ENCODE assay signal across 20 mouse cellular contexts in genomic region chr8:11530155-11530770, GRCm38 (mm10). TPM values are rescaled to one million over a fixed set of nuclear protein-coding genes. Genes with fewer than 3 reads are reported as not detected.
DNase-seq lines count a peak whose midpoint lies in the region; ATAC-seq and TF ChIP-seq lines count a peak whose summit lies in the region.
"Had no signal": no experiment of that assay in that cellular context is flagged by ENCODE, and none has a peak within 500 bp of the region (broad histone marks: within the 10 kb centered on the region; RNA-seq: fewer than 3 reads in every experiment).

No protein-coding gene starts in this region.

- no peaks in the 10 kb centered on the region for H3K9me3 ChIP-seq in midbrain, embryonic 15.5 days
- H3K9me3 ChIP-seq: forebrain, embryonic 15.5 days; limb, embryonic 12.5 days; stomach, embryonic 15.5 days had no signal

- ATAC-seq in midbrain, embryonic 15.5 days (replicated peaks), result no peak
- ATAC-seq: forebrain, embryonic 15.5 days; hindbrain, embryonic 16.5 days; midbrain, embryonic 16.5 days had no signal

- H3K4me3 ChIP-seq in thymus, adult 2 months (ENCODE audit: control insufficient read depth, insufficient read depth, low read length), result no peak overlapping the region
- no peak overlapping the region for H3K4me3 ChIP-seq in midbrain, embryonic 15.5 days
- H3K4me3 ChIP-seq: erythroblast, embryonic 14.5 days; forebrain, embryonic 15.5 days; layer of hippocampus, adult 2 months; limb, embryonic 12.5 days; stomach, embryonic 15.5 days had no signal

- peaks cover 16% of the 10 kb centered on the region for H3K36me3 ChIP-seq in thymus, adult 2 months (ENCODE audit: control insufficient read depth, insufficient read depth, low read length)
- H3K36me3 ChIP-seq in midbrain, embryonic 15.5 days (replicated peaks), result no peaks in the 10 kb centered on the region; the same call in 1 of the 2 replicates

- TF ChIP-seq POLR2A in thymus, adult 2 months (IDR thresholded peaks at IDR 0.05; ENCODE audit: control insufficient read depth, extremely low read depth, insufficient read depth, low read length, poor library complexity), result 0 out of 2 replicates have a peak, but pooled peaks have one; percentile 2

- H3K4me1 ChIP-seq in thymus, adult 2 months (replicated peaks; ENCODE audit: control insufficient read depth, insufficient read depth, low read length), result no peaks in the 10 kb centered on the region
- H3K4me1 ChIP-seq in midbrain, embryonic 15.5 days, result peaks cover 6% of the 10 kb centered on the region; the same call in 1 of the 2 replicates
- H3K4me1 ChIP-seq: limb, embryonic 12.5 days; stomach, embryonic 15.5 days had no signal

- 94% methylated on average over 18 of the region's 18 CpGs for WGBS in thymus, adult 2 months
- 79% methylated on average over 18 of the region's 18 CpGs for WGBS in midbrain, embryonic 15.5 days

- H3K27me3 ChIP-seq in thymus, adult 2 months (ENCODE audit: control insufficient read depth, insufficient read depth, low read length), result no peaks in the 10 kb centered on the region
- H3K27me3 ChIP-seq in midbrain, embryonic 15.5 days (replicated peaks), result no peaks in the 10 kb centered on the region
- H3K27me3 ChIP-seq: forebrain, embryonic 15.5 days; limb, embryonic 12.5 days; stomach, embryonic 15.5 days had no signal

- H3K4me2 ChIP-seq in midbrain, embryonic 15.5 days, result no peak overlapping the region
- H3K4me2 ChIP-seq: forebrain, embryonic 15.5 days; heart, embryonic 11.5 days; limb, embryonic 12.5 days; lung, embryonic 14.5 days; stomach, embryonic 15.5 days had no signal

- H3K9ac ChIP-seq in midbrain, embryonic 15.5 days, result no peak overlapping the region
- H3K9ac ChIP-seq: forebrain, embryonic 15.5 days; limb, embryonic 12.5 days; lung, embryonic 14.5 days; stomach, embryonic 15.5 days had no signal

- no peak overlapping the region for H3K27ac ChIP-seq in thymus, adult 2 months (ENCODE audit: control insufficient read depth, insufficient read depth, low read length)
- H3K27ac ChIP-seq in midbrain, embryonic 15.5 days, result no peak overlapping the region
- H3K27ac ChIP-seq: forebrain, embryonic 15.5 days; layer of hippocampus, adult 2 months; limb, embryonic 12.5 days; stomach, embryonic 15.5 days had no signal

- no peak for TF ChIP-seq CTCF in thymus, adult 2 months (IDR thresholded peaks at IDR 0.05; ENCODE audit: borderline replicate concordance, control insufficient read depth, extremely low read depth, insufficient read depth, low read length, poor library complexity)

- peak; percentile 43 for DNase-seq in adrenal gland, adult 2 months
- no peak for DNase-seq in adrenal gland, adult 8-10 months
- peak; percentile 19 to 55 for DNase-seq in kidney, postnatal 36 days
- DNase-seq in kidney, postnatal 4 days, result no peak
- DNase-seq in thymus, adult 2 months, result no peak
- no peak for DNase-seq in thymus, adult 18-20 months
- no peak for DNase-seq in cerebellum, adult 8-10 months
- DNase-seq: cerebellum, postnatal 14 days; lung, embryonic 14.5 days; retina, postnatal 1 day; spleen, adult 18-20 months had no signal

RNA-seq across cellular contexts. Expression of gene Cars2, which starts 20.3 kb away (rescaled TPM):
- 10 to 100 TPM; 48.0 to 58.2 TPM for total RNA-seq in adrenal gland, adult 2 months (2021)
- 82.1 and 91.7 TPM in 2 replicates for polyA plus RNA-seq in adrenal gland, adult 2 months (2012; rRNA removed)
- 10 to 100 TPM; 35.8 to 54.6 (median 38.9) TPM for total RNA-seq in adrenal gland, adult 8-10 months (2022)
- 84.8 and 90.5 TPM in 2 replicates for polyA plus RNA-seq in thymus, adult 2 months (2012; rRNA removed)
- 21.7 and 23.5 TPM in 2 replicates for polyA plus RNA-seq in midbrain, embryonic 15.5 days (2015; fragmentation: Nextera tagmentation; extraction: Ambion mirVana)

RNA-seq across cellular contexts. Expression of gene Ing1, which starts 25.1 kb away (rescaled TPM):
- 10 to 100 TPM; 36.2 to 40.3 TPM for total RNA-seq in adrenal gland, adult 2 months (2021)
- polyA plus RNA-seq in adrenal gland, adult 2 months (2012; rRNA removed), result 8.8 and 9.8 TPM in 2 replicates
- total RNA-seq in adrenal gland, adult 8-10 months (2022), result 10 to 100 TPM; 34.0 to 42.5 (median 36.9) TPM
- 46.3 and 47.2 TPM in 2 replicates for polyA plus RNA-seq in thymus, adult 2 months (2012; rRNA removed)
- 47.9 and 50.5 TPM in 2 replicates for polyA plus RNA-seq in midbrain, embryonic 15.5 days (2015; fragmentation: Nextera tagmentation; extraction: Ambion mirVana)

RNA-seq across cellular contexts. Expression of gene Naxd, which starts 33.0 kb away (rescaled TPM):
- 10 to 100 TPM; 67.2 to 75.3 TPM for total RNA-seq in adrenal gland, adult 2 months (2021)
- 103 and 114 TPM in 2 replicates for polyA plus RNA-seq in adrenal gland, adult 2 months (2012; rRNA removed)
- total RNA-seq in adrenal gland, adult 8-10 months (2022), result 10 to 100 TPM; 73.9 to 84.5 (median 77.5) TPM
- 162 and 168 TPM in 2 replicates for polyA plus RNA-seq in thymus, adult 2 months (2012; rRNA removed)
- polyA plus RNA-seq in midbrain, embryonic 15.5 days (2015; fragmentation: Nextera tagmentation; extraction: Ambion mirVana), result 140 and 153 TPM in 2 replicates

RNA-seq across cellular contexts. Expression of gene Rab20, which starts 51.8 kb away (rescaled TPM):
- 1 to 10 TPM; 7.9 to 9.6 TPM for total RNA-seq in adrenal gland, adult 2 months (2021)
- polyA plus RNA-seq in adrenal gland, adult 2 months (2012; rRNA removed), result 16.6 and 19.6 TPM in 2 replicates
- total RNA-seq in adrenal gland, adult 8-10 months (2022), result 10 to 100 TPM in 2 of 4 experiments, 1 to 10 TPM in 2; 9.2 to 14.0 (median 10.8) TPM
- polyA plus RNA-seq in thymus, adult 2 months (2012; rRNA removed), result 9.6 and 15.0 TPM in 2 replicates
- 0.71 and 1.3 TPM in 2 replicates for polyA plus RNA-seq in midbrain, embryonic 15.5 days (2015; fragmentation: Nextera tagmentation; extraction: Ambion mirVana)
- total RNA-seq: layer of hippocampus, adult 2 months had no signal

Comparison
In these comparisons a context has a peak if more than half of its experiments do, and no peak if none do; other contexts are left out.
1. DNase-seq: peak in adrenal gland, adult 2 months (single experiment) and kidney, postnatal 36 days (2 of 2); none in adrenal gland, adult 8-10 months (single experiment), kidney, postnatal 4 days (0 of 2), thymus, adult 2 months (single experiment), thymus, adult 18-20 months (0 of 2) and cerebellum, adult 8-10 months (single experiment).